Mouse (Mus musculus) adrenal gland, adult 18-20 months (tissue): ENCODE results near the gene Cdkn2aipnl. TPM values are rescaled to one million over a fixed set of nuclear protein-coding genes. Genes with fewer than 3 reads are reported as not detected.

ENCODE experiments used
- DNase-seq, 2 experiments: peaks; one replicate each; pipeline ENCODE4 v3.0.0; 2021 to 2022; ENCODE audit warnings: low spot score in 2 of 2
- total RNA-seq, 2 experiments: library from RNA; stranded (reverse); gene quantifications; 1 replicate in 1 of 2; 2 replicates in 1 of 2; pipeline ENCODE4 v1.2.3; 2021

Gene Cdkn2aipnl
- total RNA-seq, 2 experiments from 2014 or later = 15.1 to 20.1 TPM

GRCm38 (mm10) chr11:52003505-52003771, 36.0 kb downstream of the Cdkn2aipnl start:
- peak in 1 of 2 experiments; percentile 24 for DNase-seq

DNA sequence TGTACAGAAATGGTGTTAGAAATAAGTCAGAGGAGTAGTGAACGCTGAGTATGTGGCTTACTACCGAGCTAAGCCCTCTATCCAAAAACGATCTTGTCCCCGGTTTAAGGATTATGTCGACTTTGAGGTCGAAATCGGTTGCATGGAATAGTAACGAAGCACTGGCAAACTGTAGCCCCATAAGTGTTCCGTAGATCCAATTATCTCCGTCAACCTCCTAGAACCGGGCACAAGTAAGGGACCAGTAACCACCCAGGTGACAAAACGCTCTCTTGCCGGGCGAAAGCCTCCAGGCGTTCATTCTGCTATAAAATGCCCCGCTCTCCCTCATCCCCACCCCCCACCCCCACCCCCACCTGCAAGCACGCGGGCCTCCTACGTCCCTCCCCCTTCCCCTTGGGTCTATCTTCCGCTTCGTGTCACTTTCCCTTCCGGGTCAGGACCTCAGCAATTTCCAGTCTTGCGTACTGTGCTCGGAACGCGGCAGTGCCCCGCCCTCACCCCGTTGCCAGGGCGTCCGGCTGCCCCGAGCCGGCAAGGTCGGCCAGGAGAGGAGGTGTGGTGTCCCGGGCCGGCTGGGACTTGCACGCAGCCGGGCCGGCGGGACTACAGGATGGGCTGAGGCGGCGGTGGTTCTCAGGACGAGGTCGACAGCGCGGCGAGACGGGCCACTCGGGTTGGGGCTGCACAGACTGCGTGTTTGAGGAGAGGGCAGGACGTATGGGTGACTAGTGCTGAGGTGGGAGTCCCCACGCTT, 36.5 kb downstream of the Cdkn2aipnl start, which contains the start of gene Cdkl3:
TSS of gene Cdkl3 (plus strand) at position 450 of the 757 bp plus-strand sequence.
- peak; percentile 89 for DNase-seq

DNA sequence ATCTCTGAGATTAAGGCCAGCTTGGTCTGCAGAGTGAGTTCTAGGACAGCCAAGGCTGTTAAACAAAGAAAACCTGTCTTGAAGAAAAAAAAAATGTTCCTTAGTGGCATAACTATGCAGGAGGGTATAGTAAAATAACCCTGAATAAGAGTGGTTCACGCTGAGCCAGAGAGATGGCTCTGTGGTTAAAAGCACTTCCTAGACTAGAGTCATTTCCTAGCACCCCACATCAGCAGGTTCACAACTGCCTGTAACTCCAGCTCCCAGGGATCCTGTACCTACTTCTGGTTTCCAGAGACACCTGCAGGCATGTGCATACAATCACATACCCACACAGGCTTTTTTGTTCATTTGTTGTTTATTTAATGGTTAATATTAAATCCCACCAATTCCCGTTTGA, 38.1 kb downstream of the Cdkn2aipnl start:
- DNase-seq = no peak

- DNase-seq = no peak
These were observed 43.5 kb downstream of the Cdkn2aipnl start for GRCm38 (mm10) chr11:52011011-52011410.

GRCm38 (mm10) chr11:52011541-52011940, 44.1 kb downstream of the Cdkn2aipnl start:
- no peak for DNase-seq

DNA sequence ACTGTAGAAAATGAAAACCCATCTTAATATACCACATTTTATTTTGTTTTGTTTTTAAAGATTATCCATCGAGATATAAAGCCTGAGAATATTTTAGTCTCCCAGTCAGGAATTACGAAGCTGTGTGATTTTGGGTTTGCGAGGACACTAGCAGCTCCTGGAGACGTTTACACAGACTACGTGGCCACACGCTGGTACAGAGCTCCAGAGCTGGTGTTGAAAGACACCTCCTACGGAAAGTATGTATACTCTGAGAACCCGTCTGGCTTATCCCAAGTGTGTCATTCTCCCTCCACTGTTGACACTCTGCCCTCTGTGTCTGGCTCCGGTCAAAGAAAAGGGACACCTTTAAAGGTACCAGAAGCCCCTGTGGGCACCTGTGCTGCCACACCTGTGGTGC, 50.8 kb downstream of the Cdkn2aipnl start:
- DNase-seq = no peak

Other genes starting within 250 kb of the Cdkn2aipnl start
- gene Sec24a, start 204.0 kb upstream of the Cdkn2aipnl start, total RNA-seq = 10 to 100 TPM; 33.2 to 47.2 TPM
- gene Sar1b, start 204.0 kb upstream of the Cdkn2aipnl start, total RNA-seq = 100 to 1,000 TPM; 109 to 110 TPM
- 10 to 100 TPM; 19.2 to 19.7 TPM for gene Jade2, start 110.0 kb upstream of the Cdkn2aipnl start, total RNA-seq
- gene Ube2b, start 33.1 kb downstream of the Cdkn2aipnl start, total RNA-seq = 100 to 1,000 TPM; 154 to 164 TPM
- gene Cdkl3, start 36.6 kb downstream of the Cdkn2aipnl start, total RNA-seq = 1 to 10 TPM; 3.5 to 7.0 TPM
- gene Ppp2ca, start 131.0 kb downstream of the Cdkn2aipnl start, total RNA-seq = 10 to 100 TPM; 79.8 to 87.8 TPM
- not detected for gene Olfr1373, start 177.9 kb downstream of the Cdkn2aipnl start, total RNA-seq
- gene Olfr1371, start 246.3 kb downstream of the Cdkn2aipnl start, total RNA-seq = not detected